Mouse (Mus musculus) bone marrow, adult 2 months (tissue): ENCODE results near the gene Nid1.
"Not testable (repeated sequence)": the region's sequence is repeated elsewhere in the genome, so short reads cannot be mapped to it uniquely, and the experiment has no call there.

Source experiments
- CTCF ChIP-seq: fragments of 200-500 bp; IDR thresholded peaks from 2 replicates; pipeline ENCODE4 v1.5.1; 2011; ENCODE audit warnings: low read length, control low read depth; ENCODE audit not compliant: control insufficient read depth, insufficient read depth
- POLR2A ChIP-seq: fragments of 200-500 bp; IDR thresholded peaks from 2 replicates; pipeline ENCODE4 v1.6.1; 2011; ENCODE audit warnings: low read depth, mild to moderate bottlenecking, control low read depth, low read length, borderline replicate concordance; ENCODE audit not compliant: control insufficient read depth

DNA sequence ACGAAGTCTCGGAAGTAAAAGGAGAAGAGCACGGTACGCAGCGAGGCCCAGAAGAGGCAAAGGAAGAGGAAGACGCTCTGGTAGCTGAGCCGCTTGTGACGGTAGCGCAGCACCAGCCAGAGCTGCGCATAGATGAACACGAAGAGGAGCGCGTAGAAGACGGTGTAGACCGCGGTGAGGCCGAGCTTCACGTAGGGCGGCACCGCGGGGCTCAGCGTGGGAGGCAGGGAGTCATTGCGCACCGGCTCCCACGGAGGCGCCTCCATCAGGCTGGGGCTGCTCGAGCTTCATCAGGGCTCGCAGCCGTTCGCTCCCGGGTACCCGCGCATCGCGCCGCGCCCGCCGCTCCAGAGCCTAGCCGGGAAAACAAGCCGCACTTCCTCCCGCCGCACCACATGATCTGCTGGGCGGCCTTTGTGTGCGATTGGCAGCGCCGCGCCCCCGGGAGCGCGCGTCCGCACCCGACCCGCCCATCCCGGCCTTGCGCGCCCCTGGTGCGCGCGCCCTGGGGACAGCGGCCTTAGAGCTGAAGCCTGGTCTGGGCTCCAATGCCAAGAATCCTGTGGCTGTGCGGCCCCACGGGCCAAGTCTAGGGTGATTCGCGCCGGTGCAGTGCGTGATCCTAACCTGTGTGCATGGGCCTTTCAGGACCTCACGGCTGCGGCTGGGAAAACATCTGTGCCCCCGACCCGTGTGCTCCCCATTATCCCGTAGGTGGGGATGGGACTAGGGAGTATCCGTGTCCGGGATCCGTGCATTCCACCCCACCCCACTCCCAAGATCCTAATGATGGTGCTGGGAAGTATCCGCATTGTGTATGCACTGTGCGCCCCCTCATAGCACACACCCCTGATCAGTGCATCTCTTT is 43.9 kb upstream of the Nid1 start, which contains the start of gene Gpr137b:
- TF ChIP-seq CTCF, POLR2A: not testable (repeated sequence)
